Mouse (Mus musculus): ENCODE measurements around the gene Vstm5. TPM values are rescaled to one million over a fixed set of nuclear protein-coding genes. Genes with fewer than 3 reads are reported as not detected.

The Vstm5 gene
- polyA plus RNA-seq, 1 experiment from 2014 or later = 2.3 TPM

DNA sequence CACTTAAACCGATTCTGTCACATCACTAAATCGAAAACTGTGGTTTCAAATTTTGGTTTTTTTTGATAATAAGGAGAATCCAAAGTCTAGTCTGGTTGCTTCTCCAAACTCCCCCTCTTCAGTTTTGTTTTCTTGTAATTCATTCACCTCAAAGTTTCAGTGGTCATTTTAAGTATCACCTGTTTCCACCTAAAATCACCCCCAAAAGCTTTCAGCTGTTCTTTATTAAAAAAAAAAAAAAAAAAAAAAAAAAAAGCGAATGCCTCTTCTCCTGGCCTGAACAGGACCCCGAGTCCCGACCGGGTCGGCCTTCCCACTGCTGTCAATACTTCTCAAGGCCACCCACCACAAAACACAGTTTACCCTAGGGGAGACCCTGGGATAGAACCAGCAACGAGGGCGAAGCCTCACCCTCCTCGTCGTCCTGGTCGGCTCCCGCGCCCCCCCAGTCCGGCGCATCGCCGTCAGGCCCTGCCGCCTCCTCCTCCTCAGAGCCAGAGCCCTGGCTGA is 40.3 kb downstream of the Vstm5 start:
- ATAC-seq (replicated peaks; ENCODE audit: low FRiP score) (no peak), DNase-seq (ENCODE audit: low spot score) (no peak)
- no peaks in the 10 kb centered on the region for H3K27me3 ChIP-seq (ENCODE audit: control insufficient read depth, insufficient read depth, low read length)

DNA sequence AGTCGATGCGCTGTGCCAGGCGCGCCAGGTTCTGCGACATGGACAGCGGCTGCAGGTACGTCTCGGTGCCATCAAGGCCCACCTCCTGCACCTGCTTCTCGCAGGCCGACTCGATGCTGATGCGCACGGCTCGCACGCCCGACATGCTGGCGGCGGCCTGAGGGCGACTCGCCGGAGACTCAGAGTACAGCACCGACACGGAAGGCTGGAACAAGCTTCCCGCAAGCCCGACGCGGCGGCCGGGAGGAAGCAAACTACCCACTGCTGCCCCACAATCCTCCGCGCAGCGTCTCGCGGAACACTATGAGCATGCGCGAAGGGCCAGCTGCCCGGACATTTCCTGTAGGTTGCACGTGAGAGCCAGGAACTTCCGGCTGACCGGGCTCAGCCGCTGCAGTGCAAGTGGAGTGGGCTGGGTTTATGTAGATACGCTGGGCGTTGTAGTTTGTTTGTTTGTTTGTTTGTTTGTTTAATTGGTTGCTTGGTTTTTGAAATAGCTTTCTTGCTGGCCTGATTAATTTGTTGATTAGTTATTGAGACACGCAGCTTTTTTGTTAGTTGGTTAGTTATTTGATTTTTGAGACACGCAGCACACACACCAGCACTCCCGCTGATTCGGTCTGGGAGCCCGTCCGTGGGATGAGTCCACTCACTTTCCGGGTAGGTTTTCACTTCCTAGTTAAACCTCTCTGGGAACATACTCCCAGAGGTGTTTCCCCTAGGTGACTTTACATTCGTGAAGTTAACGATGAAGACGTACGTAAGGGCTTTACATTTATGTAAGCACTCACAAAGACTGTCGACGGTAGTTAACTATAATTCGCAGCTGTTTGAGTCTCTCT is 41.0 kb downstream of the Vstm5 start, which contains the start of gene Med17:
Gene Med17, minus strand, starts transcription at position 283 of the 842 bp plus-strand sequence.
- H3K27ac ChIP-seq (ENCODE audit: low read depth, low read length) = peak within 1 kb of the TSS; percentile 69
- H3K4me2 ChIP-seq (ENCODE audit: low read depth, low read length, severe bottlenecking) = peak within 1 kb of the TSS; percentile 82
- ATAC-seq (replicated peaks; ENCODE audit: low FRiP score) (peak; percentile 98), DNase-seq (ENCODE audit: low spot score) (peak; percentile 96)
- H3K4me3 ChIP-seq (ENCODE audit: low read depth, low read length) = peak within 1 kb of the TSS; percentile 93
- H3K36me3 ChIP-seq (ENCODE audit: control insufficient read depth, insufficient read depth, low read length) = peaks cover 2% of the 10 kb centered on the region; the same call in 1 of the 2 replicates
- H3K4me1 ChIP-seq (replicated peaks; ENCODE audit: control insufficient read depth, insufficient read depth, low read length) = peaks cover 5% of the 10 kb centered on the region; the same call in 1 of the 2 replicates
- peak within 1 kb of the TSS; percentile 97 for H3K9ac ChIP-seq (ENCODE audit: low read length)
- H3K9me3 ChIP-seq (ENCODE audit: control insufficient read depth, low read length) = no peaks in the 10 kb centered on the region
- WGBS = 1% methylated on average over 57 of the region's 57 CpGs
- no peaks in the 10 kb centered on the region for H3K27me3 ChIP-seq (ENCODE audit: control insufficient read depth, insufficient read depth, low read length)

More for the DNA sequence above, 40.3 kb downstream of the Vstm5 start:
- WGBS = 9% methylated on average over 19 of the region's 19 CpGs
- Histone ChIP-seq H3K9ac (ENCODE audit: low read length) (peak overlapping the region; percentile 97), H3K4me1 (replicated peaks; ENCODE audit: control insufficient read depth, insufficient read depth, low read length) (peaks cover 5% of the 10 kb centered on the region; the same call in 1 of the 2 replicates), H3K9me3 (ENCODE audit: control insufficient read depth, low read length) (no peaks in the 10 kb centered on the region), H3K36me3 (ENCODE audit: control insufficient read depth, insufficient read depth, low read length) (peaks cover 4% of the 10 kb centered on the region; the same call in 1 of the 2 replicates), H3K4me3 (ENCODE audit: low read depth, low read length) (peak overlapping the region; percentile 93), H3K4me2 (ENCODE audit: low read depth, low read length, severe bottlenecking) (peak overlapping the region; percentile 82), H3K27ac (ENCODE audit: low read depth, low read length) (peak overlapping the region; percentile 69)

DNA sequence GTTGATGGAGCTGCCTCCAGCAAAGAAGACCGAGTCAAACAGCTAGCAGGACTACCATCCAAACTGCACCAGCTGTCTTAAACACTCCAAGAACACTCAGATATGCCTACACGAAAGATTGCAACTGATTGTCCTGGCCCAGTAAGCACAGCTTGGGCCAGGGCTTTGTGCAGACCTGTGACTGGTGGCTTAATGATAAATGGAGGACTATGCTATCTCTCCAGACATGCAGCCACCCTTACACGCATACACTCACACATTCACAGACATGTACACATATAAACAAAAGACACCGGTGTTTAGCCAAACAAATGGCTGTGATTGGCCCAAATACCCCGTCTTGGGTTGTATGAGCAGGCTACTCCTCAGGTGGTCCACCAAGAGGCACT is 41.6 kb downstream of the Vstm5 start:
- H3K4me3 ChIP-seq (ENCODE audit: low read depth, low read length) = peak overlapping the region; percentile 93
- no peak for DNase-seq (ENCODE audit: low spot score)
- 47% methylated on average over 5 of the region's 5 CpGs for WGBS
- no peaks in the 10 kb centered on the region for H3K9me3 ChIP-seq (ENCODE audit: control insufficient read depth, low read length)
- H3K9ac ChIP-seq (ENCODE audit: low read length) = peak overlapping the region; percentile 97
- H3K4me1 ChIP-seq (replicated peaks; ENCODE audit: control insufficient read depth, insufficient read depth, low read length) = peaks cover 5% of the 10 kb centered on the region; the same call in 1 of the 2 replicates
- ATAC-seq (replicated peaks; ENCODE audit: low FRiP score) = no peak
- H3K27ac ChIP-seq (ENCODE audit: low read depth, low read length) = peak overlapping the region; percentile 25; the same call in 1 of the 2 replicates
- H3K36me3 ChIP-seq (ENCODE audit: control insufficient read depth, insufficient read depth, low read length) = no peaks in the 10 kb centered on the region; the same call in 1 of the 2 replicates
- H3K4me2 ChIP-seq (ENCODE audit: low read depth, low read length, severe bottlenecking) = peak overlapping the region; percentile 74
- no peaks in the 10 kb centered on the region for H3K27me3 ChIP-seq (ENCODE audit: control insufficient read depth, insufficient read depth, low read length)

DNA sequence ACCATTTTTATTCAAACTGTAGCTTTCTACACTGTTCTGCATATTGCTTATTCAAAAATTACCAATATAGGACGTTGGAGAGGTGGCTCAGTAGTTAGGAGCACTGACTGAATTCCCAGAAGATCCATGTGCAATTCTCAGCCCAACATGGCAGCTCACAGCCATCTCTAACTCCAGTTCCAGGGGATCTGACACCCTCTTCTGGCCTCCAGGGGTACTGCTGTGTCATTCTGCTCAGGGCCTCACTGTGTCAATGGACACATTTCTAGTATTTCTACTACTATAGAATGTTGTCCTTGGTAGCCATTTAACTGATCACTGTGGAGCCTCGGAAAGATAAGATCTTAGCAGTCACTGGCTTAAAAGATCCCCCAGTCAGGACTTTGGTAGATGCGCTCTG is 46.6 kb downstream of the Vstm5 start:
- no peak overlapping the region for H3K9ac ChIP-seq (ENCODE audit: low read length)
- no peaks in the 10 kb centered on the region for H3K9me3 ChIP-seq (ENCODE audit: control insufficient read depth, low read length)
- no peak for DNase-seq (ENCODE audit: low spot score)
- no peaks in the 10 kb centered on the region for H3K27me3 ChIP-seq (ENCODE audit: control insufficient read depth, insufficient read depth, low read length)
- 61% methylated on average over 3 of the region's 3 CpGs for WGBS
- no peak overlapping the region for H3K4me3 ChIP-seq (ENCODE audit: low read depth, low read length)
- 0 out of 2 replicates have a peak, but pooled peaks cover 4% of the 10 kb centered on the region for H3K4me1 ChIP-seq (replicated peaks; ENCODE audit: control insufficient read depth, insufficient read depth, low read length)
- H3K27ac ChIP-seq (ENCODE audit: low read depth, low read length) = no peak overlapping the region
- H3K4me2 ChIP-seq (ENCODE audit: low read depth, low read length, severe bottlenecking) = no peak overlapping the region
- H3K36me3 ChIP-seq (ENCODE audit: control insufficient read depth, insufficient read depth, low read length) = no peaks in the 10 kb centered on the region
- no peak for ATAC-seq (replicated peaks; ENCODE audit: low FRiP score)

DNA sequence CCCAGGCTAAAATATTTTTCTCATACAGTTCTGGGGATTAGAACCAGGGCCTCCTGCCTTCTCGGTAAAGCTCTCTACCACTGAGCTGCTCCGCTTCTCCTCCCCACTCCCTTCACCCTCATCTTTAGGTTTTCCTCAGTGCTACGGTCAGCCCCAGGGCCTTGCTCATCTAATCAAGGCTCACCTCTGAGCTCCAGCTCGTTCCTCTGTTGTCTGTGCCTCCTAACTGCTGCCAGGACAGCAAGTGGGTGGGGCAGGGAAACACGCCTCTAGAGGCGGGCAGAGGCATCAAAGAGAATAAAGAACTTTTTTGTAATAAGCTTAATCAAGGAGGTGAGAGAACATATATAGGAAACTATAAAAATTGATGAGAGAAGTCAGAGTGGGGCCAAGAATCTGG is 49.0 kb downstream of the Vstm5 start:
- Histone ChIP-seq H3K27me3 (ENCODE audit: control insufficient read depth, insufficient read depth, low read length) (no peaks in the 10 kb centered on the region), H3K4me1 (replicated peaks; ENCODE audit: control insufficient read depth, insufficient read depth, low read length) (no peaks in the 10 kb centered on the region), H3K36me3 (ENCODE audit: control insufficient read depth, insufficient read depth, low read length) (no peaks in the 10 kb centered on the region), H3K27ac (ENCODE audit: low read depth, low read length) (no peak overlapping the region), H3K9me3 (ENCODE audit: control insufficient read depth, low read length) (no peaks in the 10 kb centered on the region), H3K4me2 (ENCODE audit: low read depth, low read length, severe bottlenecking) (no peak overlapping the region), H3K9ac (ENCODE audit: low read length) (no peak overlapping the region), H3K4me3 (ENCODE audit: low read depth, low read length) (no peak overlapping the region)
- WGBS = 52% methylated on average over 6 of the region's 6 CpGs
- no peak for ATAC-seq (replicated peaks; ENCODE audit: low FRiP score)
- DNase-seq (ENCODE audit: low spot score) = no peak

DNA sequence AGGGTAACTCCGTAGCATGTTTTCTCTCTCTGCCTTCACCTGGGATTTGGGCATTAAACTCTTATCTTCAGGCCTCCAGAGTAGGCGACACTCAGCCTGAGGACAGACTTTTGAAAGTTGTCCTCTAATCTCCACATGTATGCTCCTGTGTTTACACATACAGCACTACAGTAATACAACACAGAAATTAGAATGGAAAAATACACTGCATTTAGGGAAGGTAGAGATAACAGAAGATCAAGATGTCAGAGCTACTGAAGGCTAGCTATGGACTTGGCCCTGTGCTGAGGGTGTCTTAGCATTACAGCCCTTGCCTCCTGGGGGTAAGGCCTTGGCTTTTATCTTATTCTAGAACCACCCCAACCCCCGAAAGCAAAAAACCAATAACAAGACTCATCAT is 49.6 kb downstream of the Vstm5 start:
- 86% methylated on average over 3 of the region's 3 CpGs for WGBS

DNA sequence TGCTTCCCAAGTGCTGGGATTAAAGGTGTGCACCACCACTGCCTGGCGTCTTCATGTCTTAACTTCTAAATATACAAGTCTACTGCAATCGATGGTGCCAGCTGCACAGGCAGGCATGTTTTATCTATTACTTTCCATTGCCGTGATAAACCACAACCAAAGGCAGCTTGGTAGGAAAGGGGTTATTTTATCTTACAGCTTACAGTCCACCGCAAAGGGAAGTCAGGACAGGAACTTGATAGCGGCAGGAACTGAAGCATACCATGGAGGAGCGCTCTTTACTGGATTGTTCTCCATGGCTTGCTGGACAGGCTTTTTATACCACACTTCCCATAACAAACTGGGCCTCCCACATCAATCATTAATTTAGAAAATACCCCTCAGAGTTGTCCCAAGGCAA is 50.4 kb downstream of the Vstm5 start:
- Histone ChIP-seq H3K4me3 (ENCODE audit: low read depth, low read length) (no peak overlapping the region), H3K36me3 (ENCODE audit: control insufficient read depth, insufficient read depth, low read length) (no peaks in the 10 kb centered on the region), H3K4me2 (ENCODE audit: low read depth, low read length, severe bottlenecking) (no peak overlapping the region), H3K27me3 (ENCODE audit: control insufficient read depth, insufficient read depth, low read length) (no peaks in the 10 kb centered on the region), H3K27ac (ENCODE audit: low read depth, low read length) (no peak overlapping the region), H3K9ac (ENCODE audit: low read length) (no peak overlapping the region), H3K9me3 (ENCODE audit: control insufficient read depth, low read length) (no peaks in the 10 kb centered on the region), H3K4me1 (replicated peaks; ENCODE audit: control insufficient read depth, insufficient read depth, low read length) (no peaks in the 10 kb centered on the region)
- no peak for DNase-seq (ENCODE audit: low spot score)
- no peak for ATAC-seq (replicated peaks; ENCODE audit: low FRiP score)
- 88% methylated on average over 6 of the region's 6 CpGs for WGBS

More for the DNA sequence above, 49.6 kb downstream of the Vstm5 start:
- no peak overlapping the region for H3K9ac ChIP-seq (ENCODE audit: low read length)
- no peaks in the 10 kb centered on the region for H3K27me3 ChIP-seq (ENCODE audit: control insufficient read depth, insufficient read depth, low read length)
- ATAC-seq (replicated peaks; ENCODE audit: low FRiP score) = no peak
- H3K36me3 ChIP-seq (ENCODE audit: control insufficient read depth, insufficient read depth, low read length) = no peaks in the 10 kb centered on the region
- no peak for DNase-seq (ENCODE audit: low spot score)
- H3K27ac ChIP-seq (ENCODE audit: low read depth, low read length) = no peak overlapping the region
- no peak overlapping the region for H3K4me2 ChIP-seq (ENCODE audit: low read depth, low read length, severe bottlenecking)
- H3K4me3 ChIP-seq (ENCODE audit: low read depth, low read length) = no peak overlapping the region
- H3K4me1 ChIP-seq (replicated peaks; ENCODE audit: control insufficient read depth, insufficient read depth, low read length) = no peaks in the 10 kb centered on the region
- H3K9me3 ChIP-seq (ENCODE audit: control insufficient read depth, low read length) = no peaks in the 10 kb centered on the region

DNA sequence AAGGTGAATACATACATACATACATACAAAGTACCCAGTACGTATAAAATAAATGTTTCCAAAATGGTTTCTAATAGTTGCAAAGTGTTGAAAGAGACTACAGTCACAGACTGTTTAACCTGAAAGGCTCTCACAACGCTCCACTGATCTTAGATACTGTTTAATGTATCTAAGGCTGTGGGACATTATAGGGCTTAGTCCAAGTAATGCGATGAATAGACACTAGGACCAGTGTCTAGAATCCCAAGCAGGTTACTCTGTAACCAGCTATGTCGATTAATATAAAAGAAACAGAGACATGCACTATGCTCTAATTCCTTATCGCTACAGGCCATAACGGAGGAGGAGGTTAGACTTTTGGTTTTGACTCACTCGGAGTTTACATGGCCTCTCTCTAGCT is 58.3 kb downstream of the Vstm5 start:
- H3K4me1 ChIP-seq (replicated peaks; ENCODE audit: control insufficient read depth, insufficient read depth, low read length) = no peaks in the 10 kb centered on the region
- no peak for ATAC-seq (replicated peaks; ENCODE audit: low FRiP score)
- DNase-seq (ENCODE audit: low spot score) = no peak

More for the DNA sequence above, 58.3 kb downstream of the Vstm5 start:
- Histone ChIP-seq H3K4me2 (ENCODE audit: low read depth, low read length, severe bottlenecking) (no peak overlapping the region), H3K36me3 (ENCODE audit: control insufficient read depth, insufficient read depth, low read length) (no peaks in the 10 kb centered on the region), H3K4me3 (ENCODE audit: low read depth, low read length) (no peak overlapping the region), H3K9me3 (ENCODE audit: control insufficient read depth, low read length) (no peaks in the 10 kb centered on the region), H3K27ac (ENCODE audit: low read depth, low read length) (no peak overlapping the region), H3K9ac (ENCODE audit: low read length) (no peak overlapping the region), H3K27me3 (ENCODE audit: control insufficient read depth, insufficient read depth, low read length) (no peaks in the 10 kb centered on the region)
- 89% methylated on average over 7 of the region's 7 CpGs for WGBS
